Mouse (Mus musculus) midbrain, postnatal 0 days (tissue): Measurements from ENCODE around the gene Klc2. TPM values are rescaled to one million over a fixed set of nuclear protein-coding genes. Genes with fewer than 3 reads are reported as not detected.
"Not testable (repeated sequence)": the region's sequence is repeated elsewhere in the genome, so short reads cannot be mapped to it uniquely, and the experiment has no call there.

ENCODE experiments used
- ATAC-seq: fragments of 200-750 bp; cut with Nextera tagmentation; 2 replicates; pipeline ENCODE4 v1.8.0; 2017; ENCODE audit warnings: moderate number of reproducible peaks, mild to moderate bottlenecking, moderate TSS enrichment, moderate library complexity; ENCODE audit not compliant: low FRiP score
- DNase-seq: peaks from one replicate; pipeline ENCODE4 v3.0.0-alpha.2; 2015; ENCODE audit warnings: low spot score
- H3K27ac ChIP-seq: fragments of 300-500 bp; sonication (generic); 2 replicates; pipeline ENCODE4 v1.5.1; 2014; ENCODE audit warnings: low read depth, mild to moderate bottlenecking, low read length, mixed read lengths
- H3K27me3 ChIP-seq: fragments of 300-500 bp; sonication (generic); 2 replicates; pipeline ENCODE4 v1.6.1; 2014; ENCODE audit warnings: low read length, control low read depth, mixed read lengths; ENCODE audit not compliant: insufficient read depth
- H3K36me3 ChIP-seq: fragments of 300-500 bp; sonication (generic); 2 replicates; pipeline ENCODE4 v1.6.1; 2014; ENCODE audit warnings: low read length, control low read depth, mixed read lengths; ENCODE audit not compliant: insufficient read depth
- H3K4me1 ChIP-seq: fragments of 300-500 bp; sonication (generic); 2 replicates; pipeline ENCODE4 v1.6.1; 2014; ENCODE audit warnings: mild to moderate bottlenecking, control low read depth, antibody characterized with exemption, low read length, mixed read lengths; ENCODE audit not compliant: insufficient read depth
- H3K4me2 ChIP-seq: fragments of 300-500 bp; sonication (generic); 2 replicates; pipeline ENCODE4 v1.6.1; 2014; ENCODE audit warnings: low read depth, mild to moderate bottlenecking, low read length, mixed read lengths; ENCODE audit not compliant: poor library complexity, severe bottlenecking
- H3K4me3 ChIP-seq: fragments of 300-500 bp; sonication (generic); 2 replicates; pipeline ENCODE4 v1.5.1; 2014; ENCODE audit warnings: low read depth, mild to moderate bottlenecking, low read length, moderate library complexity
- H3K9ac ChIP-seq: fragments of 300-500 bp; sonication (generic); replicated peaks from 2 replicates; pipeline ENCODE4 v1.6.1; 2014; ENCODE audit warnings: mild to moderate bottlenecking, low read length, moderate library complexity, mixed read lengths; ENCODE audit not compliant: poor library complexity, severe bottlenecking
- H3K9me3 ChIP-seq: fragments of 300-500 bp; sonication (generic); 2 replicates; pipeline ENCODE4 v1.6.1; 2016; ENCODE audit warnings: low read length, control low read depth
- CTCF ChIP-seq: IDR thresholded peaks from 2 replicates; pipeline ENCODE4 v1.5.1; 2016; ENCODE audit warnings: antibody characterized with exemption, mild to moderate bottlenecking
- WGBS: fragments of 180-500 bp; shearing (Covaris S2); extraction: QIAGEN DNeasy Blood & Tissue Kit; methylation state at CpG from one replicate; pipeline ENCODE4 v1.1.7; 2014; 5-methylcytosine and 5-hydroxymethylcytosine counted together
- polyA plus RNA-seq: library from polyadenylated mRNA; unstranded; fragments of >200 nt; fragmentation: Nextera tagmentation; extraction: Ambion mirVana; gene quantifications from 2 replicates; pipeline ENCODE4 v1.2.1, GENCODE M21; 2015
- total RNA-seq: library from RNA; depleted of rRNA; stranded (reverse); fragments of >200 nt; gene quantifications from 2 replicates; pipeline ENCODE4 v1.2.3, GENCODE M21; 2014

Klc2 gene
- total and polyA plus RNA-seq, 2 experiments from 2014 or later, result 67.9 to 201 TPM

GRCm38 (mm10) chr19:5093481-5094242, 24.7 kb downstream of the Klc2 start:
- Histone ChIP-seq H3K9me3 (no peaks in the 10 kb centered on the region), H3K9ac (peak overlapping the region; percentile 98; the same call in 1 of the 2 replicates), H3K36me3 (peaks cover 32% of the 10 kb centered on the region), H3K4me1 (peaks cover 33% of the 10 kb centered on the region), H3K4me3 (peak overlapping the region; percentile 88; the same call in 1 of the 2 replicates), H3K27me3 (no peaks in the 10 kb centered on the region), H3K4me2 (peak overlapping the region; percentile 72), H3K27ac (peak overlapping the region; percentile 97)
- 72% methylated on average over 12 of the region's 12 CpGs for WGBS
- ATAC-seq, result no peak
- no peak for DNase-seq
- TF ChIP-seq CTCF, result no peak

DNA sequence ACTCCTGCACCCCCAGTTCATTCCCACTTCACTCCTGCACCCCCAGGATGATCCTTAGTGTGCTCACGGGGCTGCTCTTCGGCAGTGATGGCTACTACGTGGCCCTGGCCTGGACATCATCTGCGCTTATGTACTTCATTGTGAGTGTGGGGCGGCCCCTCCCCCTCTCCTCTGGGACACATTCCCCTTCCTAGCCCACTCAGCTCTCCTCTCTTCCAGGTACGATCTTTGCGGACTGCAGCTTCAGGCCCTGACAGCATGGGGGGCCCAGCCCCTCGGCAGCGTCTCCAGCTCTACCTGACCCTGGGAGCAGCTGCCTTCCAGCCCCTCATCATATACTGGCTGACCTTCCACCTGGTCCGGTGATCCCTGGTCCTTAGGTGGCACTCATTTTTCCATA, 26.3 kb downstream of the Klc2 start:
- Histone ChIP-seq H3K4me3 (no peak overlapping the region), H3K36me3 (peaks cover 32% of the 10 kb centered on the region), H3K4me1 (peaks cover 37% of the 10 kb centered on the region), H3K4me2 (no peak overlapping the region), H3K27ac (no peak overlapping the region), H3K27me3 (no peaks in the 10 kb centered on the region), H3K9ac (no peak overlapping the region), H3K9me3 (no peaks in the 10 kb centered on the region)
- WGBS, result 85% methylated on average over 10 of the region's 10 CpGs
- DNase-seq (no peak), ATAC-seq (no peak)
- no peak for TF ChIP-seq CTCF

DNA sequence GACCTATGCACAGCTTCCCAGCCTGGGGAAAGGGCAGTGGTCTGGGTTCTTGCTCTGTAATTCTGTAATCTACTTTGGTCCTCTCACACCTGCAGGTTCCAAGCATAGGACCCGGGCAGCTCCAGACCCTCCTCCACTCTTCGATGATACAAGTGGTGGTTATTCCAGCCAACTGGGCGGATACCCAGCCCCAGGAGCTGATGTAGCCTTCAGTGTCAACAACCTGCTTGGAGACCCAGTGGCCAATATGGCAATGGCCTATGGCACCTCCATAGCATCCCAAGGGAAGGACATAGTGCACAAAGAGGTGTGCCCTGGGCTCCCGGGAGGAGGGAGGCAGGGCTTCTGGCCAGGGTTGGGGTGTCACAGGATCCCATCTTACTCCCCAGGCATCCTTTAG, 29.0 kb downstream of the Klc2 start:
- WGBS, result 88% methylated on average over 4 of the region's 4 CpGs
- Histone ChIP-seq H3K27ac (no peak overlapping the region), H3K4me1 (peaks cover 17% of the 10 kb centered on the region), H3K4me2 (peak overlapping the region; percentile 84), H3K9me3 (no peaks in the 10 kb centered on the region), H3K36me3 (peaks cover 32% of the 10 kb centered on the region), H3K9ac (peak overlapping the region; percentile 66), H3K27me3 (no peaks in the 10 kb centered on the region), H3K4me3 (peak overlapping the region; percentile 65)
- ATAC-seq (no peak), DNase-seq (no peak)
- TF ChIP-seq CTCF, result no peak

DNA sequence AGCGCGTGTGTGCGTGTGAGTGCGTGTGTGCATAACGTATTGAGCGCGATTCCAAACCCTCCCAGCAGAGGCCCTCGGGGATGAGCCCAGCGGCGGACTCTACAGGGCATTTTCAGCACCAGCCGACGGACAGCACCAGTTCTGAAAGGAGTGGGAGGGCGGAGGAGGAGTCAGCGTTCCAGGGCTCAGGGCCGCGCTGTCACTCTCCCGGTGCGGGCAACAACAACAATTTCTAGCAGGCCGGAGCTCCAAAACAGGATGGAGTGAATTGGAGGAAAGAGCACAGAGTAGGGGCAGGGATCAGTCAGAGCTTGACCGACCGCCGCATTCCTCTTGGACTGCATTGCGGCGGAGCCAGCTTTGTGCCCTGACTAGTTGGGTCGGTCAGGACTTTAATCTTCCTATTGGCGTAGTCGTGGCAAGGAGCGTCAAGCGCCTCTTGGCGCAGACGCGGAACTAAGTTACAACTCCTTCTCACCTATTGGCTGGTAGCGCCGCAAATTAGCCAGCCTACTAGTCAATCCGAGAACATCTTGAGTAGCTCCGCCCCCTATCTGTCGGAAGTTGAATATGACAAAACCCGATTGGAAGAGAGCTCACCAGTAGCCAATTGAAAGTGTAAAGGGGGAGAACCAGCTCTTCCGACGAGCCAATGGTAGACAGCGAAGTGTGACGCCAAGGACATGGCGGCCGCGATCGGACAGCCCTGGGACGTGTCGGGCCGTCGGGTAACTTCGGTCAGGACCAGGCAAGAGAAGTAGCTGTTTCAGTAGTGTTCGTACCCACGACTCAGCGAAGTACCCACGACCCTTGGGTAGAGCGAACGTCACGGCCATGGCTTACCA, 30.3 kb downstream of the Klc2 start, which contains the start of gene Yif1a:
TSS of gene Yif1a (plus strand) at position 655 of the 845 bp plus-strand sequence.
- Histone ChIP-seq H3K9me3 (no peaks in the 10 kb centered on the region), H3K27ac (peak within 1 kb of the TSS; percentile 76), H3K4me3 (peak within 1 kb of the TSS; percentile 65), H3K4me2 (peak within 1 kb of the TSS; percentile 84), H3K4me1 (peaks cover 10% of the 10 kb centered on the region), H3K36me3 (peaks cover 25% of the 10 kb centered on the region), H3K9ac (peak within 1 kb of the TSS; percentile 66), H3K27me3 (peaks cover under 1% of the 10 kb centered on the region; the same call in 1 of the 2 replicates)
- peak; percentile 73 for TF ChIP-seq CTCF
- DNase-seq (peak; percentile 100), ATAC-seq (peak; percentile 92)
- under 1% methylated on average over 58 of the region's 58 CpGs for WGBS

- not testable (repeated sequence) for ATAC-seq, H3K27ac ChIP-seq, H3K4me2 ChIP-seq, H3K4me3 ChIP-seq, DNase-seq, H3K9ac ChIP-seq, H3K9me3 ChIP-seq
- Histone ChIP-seq H3K36me3 (peaks cover 20% of the 10 kb centered on the region), H3K27me3 (peaks cover 16% of the 10 kb centered on the region), H3K4me1 (peaks cover 10% of the 10 kb centered on the region)
- peak; percentile 67 for TF ChIP-seq CTCF
- 58% methylated on average over 4 of the region's 4 CpGs for WGBS
These were observed 31.8 kb downstream of the Klc2 start for GRCm38 (mm10) chr19:5086533-5086932.
